Mouse (Mus musculus) forebrain, embryonic 14.5 days (tissue): ENCODE measurements at regions not wholly inside any gene's neighbourhood (a gene's known extent, or its start where the extent isn't known, plus 50 kb on each side); places are given as distances from the start of the nearest gene placed in this dataset.
A peak's percentile ranks its signal among the peaks of the same experiment; 100 is the strongest.

Experiments used
- ATAC-seq: fragments of 200-750 bp; cut with Nextera tagmentation; 2 replicates; pipeline ENCODE4 v1.8.0; 2017; ENCODE audit warnings: mild to moderate bottlenecking, moderate library complexity
- DNase-seq: peaks from one replicate; pipeline ENCODE4 v3.0.0-alpha.2; 2015; ENCODE audit warnings: low spot score
- H3K27ac ChIP-seq: fragments of 300-500 bp; sonication (generic); 2 replicates; pipeline ENCODE4 v1.5.1; 2014; ENCODE audit warnings: low read depth, mild to moderate bottlenecking, control low read depth, low read length, moderate library complexity
- H3K27me3 ChIP-seq: fragments of 300-500 bp; sonication (generic); replicated peaks from 2 replicates; pipeline ENCODE4 v1.6.1; 2014; ENCODE audit warnings: low read length, control low read depth, mixed read lengths; ENCODE audit not compliant: control insufficient read depth, insufficient read depth
- H3K36me3 ChIP-seq: fragments of 300-500 bp; sonication (generic); 2 replicates; pipeline ENCODE4 v1.6.1; 2014; ENCODE audit warnings: low read length, control low read depth; ENCODE audit not compliant: control insufficient read depth, insufficient read depth
- H3K4me1 ChIP-seq: fragments of 300-500 bp; sonication (generic); 2 replicates; pipeline ENCODE4 v1.6.1; 2014; ENCODE audit warnings: antibody characterized with exemption, low read length, control low read depth; ENCODE audit not compliant: control insufficient read depth, insufficient read depth
- H3K4me2 ChIP-seq: fragments of 300-500 bp; sonication (generic); 2 replicates; pipeline ENCODE4 v1.6.1; 2014; ENCODE audit warnings: mild to moderate bottlenecking, control low read depth, low read length
- H3K4me3 ChIP-seq: fragments of 300-500 bp; sonication (generic); 2 replicates; pipeline ENCODE4 v1.5.1; 2014; ENCODE audit warnings: low read depth, low read length, control low read depth
- H3K9ac ChIP-seq: fragments of 300-500 bp; sonication (generic); 2 replicates; pipeline ENCODE4 v1.6.1; 2014; ENCODE audit warnings: mild to moderate bottlenecking, low read length, control low read depth, moderate library complexity
- H3K9me3 ChIP-seq: fragments of 300-500 bp; sonication (generic); replicated peaks from 2 replicates; pipeline ENCODE4 v1.6.1; 2016; ENCODE audit warnings: low read length, control low read depth, mixed read lengths; ENCODE audit not compliant: control insufficient read depth
- WGBS: fragments of 180-500 bp; shearing (Covaris S2); extraction: QIAGEN DNeasy Blood & Tissue Kit; methylation state at CpG from one replicate; pipeline ENCODE4 v1.1.7; 2014; 5-methylcytosine and 5-hydroxymethylcytosine counted together

GRCm38 (mm10) chr5:126910084-126910483, 331.5 kb upstream of the Tmem132c start:
- DNase-seq (no peak), ATAC-seq (no peak)
- Histone ChIP-seq H3K4me1 (no peaks in the 10 kb centered on the region), H3K36me3 (no peaks in the 10 kb centered on the region), H3K27me3 (no peaks in the 10 kb centered on the region), H3K9me3 (no peaks in the 10 kb centered on the region), H3K27ac (no peak overlapping the region), H3K4me2 (no peak overlapping the region), H3K4me3 (no peak overlapping the region), H3K9ac (no peak overlapping the region)
- WGBS: 88% methylated on average over 2 of the region's 2 CpGs

GRCm38 (mm10) chr5:126917300-126917699, 324.3 kb upstream of the Tmem132c start:
- ATAC-seq (no peak), DNase-seq (no peak)
- Histone ChIP-seq H3K36me3 (no peaks in the 10 kb centered on the region), H3K9ac (no peak overlapping the region), H3K4me2 (no peak overlapping the region), H3K27ac (no peak overlapping the region), H3K4me1 (no peaks in the 10 kb centered on the region), H3K27me3 (no peaks in the 10 kb centered on the region), H3K9me3 (no peaks in the 10 kb centered on the region), H3K4me3 (no peak overlapping the region)
- WGBS: 73% methylated on average over 7 of the region's 7 CpGs

- ATAC-seq (no peak), DNase-seq (no peak)
- Histone ChIP-seq H3K36me3 (no peaks in the 10 kb centered on the region), H3K9ac (no peak overlapping the region), H3K27me3 (no peaks in the 10 kb centered on the region), H3K9me3 (no peaks in the 10 kb centered on the region), H3K27ac (no peak overlapping the region), H3K4me2 (no peak overlapping the region), H3K4me3 (no peak overlapping the region), H3K4me1 (no peaks in the 10 kb centered on the region)
- 51% methylated on average over 2 of the region's 2 CpGs for WGBS
Observed at GRCm38 (mm10) chr5:126933466-126933865, 308.1 kb upstream of the Tmem132c start.

- Histone ChIP-seq H3K9me3 (0 out of 2 replicates have a peak, but pooled peaks cover 2% of the 10 kb centered on the region), H3K4me3 (no peak overlapping the region), H3K9ac (no peak overlapping the region), H3K27me3 (no peaks in the 10 kb centered on the region), H3K36me3 (no peaks in the 10 kb centered on the region), H3K4me1 (no peaks in the 10 kb centered on the region), H3K27ac (no peak overlapping the region), H3K4me2 (no peak overlapping the region)
- ATAC-seq: no peak
- DNase-seq: peak; percentile 23
- 76% methylated on average over 7 of the region's 7 CpGs for WGBS
Observed at GRCm38 (mm10) chr5:126944861-126945260, 296.7 kb upstream of the Tmem132c start.

GRCm38 (mm10) chr5:126954189-126954588, 287.4 kb upstream of the Tmem132c start:
- no peak for DNase-seq
- no peak overlapping the region for H3K4me3 ChIP-seq
- no peak for ATAC-seq
- no peaks in the 10 kb centered on the region for H3K27me3 ChIP-seq
- H3K27ac ChIP-seq: no peak overlapping the region
- no peaks in the 10 kb centered on the region for H3K4me1 ChIP-seq
- no peaks in the 10 kb centered on the region for H3K9me3 ChIP-seq
- no peak overlapping the region for H3K9ac ChIP-seq
- 80% methylated on average over 5 of the region's 5 CpGs for WGBS
- H3K4me2 ChIP-seq: no peak overlapping the region
- no peaks in the 10 kb centered on the region for H3K36me3 ChIP-seq

- H3K4me3 ChIP-seq: no peak overlapping the region
- no peaks in the 10 kb centered on the region for H3K9me3 ChIP-seq
- H3K27ac ChIP-seq: no peak overlapping the region
- no peak for DNase-seq
- ATAC-seq: no peak
- H3K27me3 ChIP-seq: no peaks in the 10 kb centered on the region
- H3K4me1 ChIP-seq: no peaks in the 10 kb centered on the region
- no peaks in the 10 kb centered on the region for H3K36me3 ChIP-seq
- no peak overlapping the region for H3K4me2 ChIP-seq
- WGBS: 91% methylated on average over 6 of the region's 6 CpGs
- H3K9ac ChIP-seq: no peak overlapping the region
Observed at GRCm38 (mm10) chr5:126954634-126955033, 287.0 kb upstream of the Tmem132c start.

- Histone ChIP-seq H3K4me3 (no peak overlapping the region), H3K27me3 (no peaks in the 10 kb centered on the region), H3K9ac (no peak overlapping the region), H3K27ac (no peak overlapping the region), H3K36me3 (no peaks in the 10 kb centered on the region), H3K4me2 (no peak overlapping the region), H3K9me3 (0 out of 2 replicates have a peak, but pooled peaks cover 2% of the 10 kb centered on the region), H3K4me1 (no peaks in the 10 kb centered on the region)
- no peak for DNase-seq
- whole genome bisulfite sequencing: 91% methylated on average over 4 of the region's 4 CpGs
- ATAC-seq: no peak
Observed at GRCm38 (mm10) chr5:126964577-126964976, 277.0 kb upstream of the Tmem132c start.

GRCm38 (mm10) chr5:126967076-126967475, 274.5 kb upstream of the Tmem132c start:
- H3K4me1 ChIP-seq: no peaks in the 10 kb centered on the region
- WGBS: 88% methylated on average over 4 of the region's 4 CpGs
- no peak overlapping the region for H3K4me3 ChIP-seq
- H3K9me3 ChIP-seq: 0 out of 2 replicates have a peak, but pooled peaks cover 2% of the 10 kb centered on the region
- DNase-seq (no peak), ATAC-seq (no peak)
- H3K27ac ChIP-seq: no peak overlapping the region
- no peaks in the 10 kb centered on the region for H3K36me3 ChIP-seq
- no peaks in the 10 kb centered on the region for H3K27me3 ChIP-seq
- H3K9ac ChIP-seq: no peak overlapping the region
- no peak overlapping the region for H3K4me2 ChIP-seq

- Histone ChIP-seq H3K4me3 (no peak overlapping the region), H3K36me3 (no peaks in the 10 kb centered on the region), H3K9ac (no peak overlapping the region), H3K9me3 (0 out of 2 replicates have a peak, but pooled peaks cover 2% of the 10 kb centered on the region), H3K27me3 (no peaks in the 10 kb centered on the region), H3K4me1 (peaks cover 4% of the 10 kb centered on the region; the same call in 1 of the 2 replicates), H3K4me2 (no peak overlapping the region), H3K27ac (no peak overlapping the region)
- WGBS: 82% methylated on average over 8 of the region's 8 CpGs
- ATAC-seq: no peak
- DNase-seq: no peak
Observed at GRCm38 (mm10) chr5:126969373-126969772, 272.2 kb upstream of the Tmem132c start.
